Mouse (Mus musculus): ENCODE data around the gene Ccdc63. TPM values are rescaled to one million over a fixed set of nuclear protein-coding genes. Genes with fewer than 3 reads are reported as not detected.

Ccdc63 gene
- polyA plus RNA-seq, 1 experiment from 2014 or later = not detected

DNA sequence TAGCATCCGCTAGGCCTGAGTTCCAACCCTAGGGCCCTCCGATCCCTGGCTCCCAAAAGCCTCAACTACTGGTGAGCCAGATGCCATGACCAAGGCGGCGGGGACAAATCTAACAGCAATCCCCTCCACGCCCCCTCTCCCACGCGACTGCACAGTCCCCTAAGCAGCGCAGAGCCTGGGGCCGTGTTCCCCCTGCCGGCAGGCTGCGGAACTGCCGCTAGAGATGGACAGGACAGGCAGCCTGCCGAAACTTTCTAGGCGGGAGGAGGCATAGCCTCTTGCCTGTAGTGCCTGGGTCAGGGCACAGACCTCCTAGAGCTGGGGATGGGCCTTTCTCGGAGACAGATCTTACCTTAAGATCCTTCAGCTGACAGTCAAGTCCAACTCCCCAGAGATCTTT, 49.6 kb downstream of the Ccdc63 start:
- Histone ChIP-seq H3K4me2 (no peak overlapping the region), H3K4me3 (no peak overlapping the region), H3K36me3 (ENCODE audit: poor library complexity, severe bottlenecking) (no peaks in the 10 kb centered on the region), H3K9ac (no peak overlapping the region), H3K9me3 (replicated peaks) (no peaks in the 10 kb centered on the region), H3K27ac (no peak overlapping the region), H3K27me3 (no peaks in the 10 kb centered on the region), H3K4me1 (peaks cover 8% of the 10 kb centered on the region; the same call in 1 of the 2 replicates)
- WGBS = 16% methylated on average over 15 of the region's 15 CpGs
- peak; percentile 59; the same call in 1 of the 2 replicates for ATAC-seq

DNA sequence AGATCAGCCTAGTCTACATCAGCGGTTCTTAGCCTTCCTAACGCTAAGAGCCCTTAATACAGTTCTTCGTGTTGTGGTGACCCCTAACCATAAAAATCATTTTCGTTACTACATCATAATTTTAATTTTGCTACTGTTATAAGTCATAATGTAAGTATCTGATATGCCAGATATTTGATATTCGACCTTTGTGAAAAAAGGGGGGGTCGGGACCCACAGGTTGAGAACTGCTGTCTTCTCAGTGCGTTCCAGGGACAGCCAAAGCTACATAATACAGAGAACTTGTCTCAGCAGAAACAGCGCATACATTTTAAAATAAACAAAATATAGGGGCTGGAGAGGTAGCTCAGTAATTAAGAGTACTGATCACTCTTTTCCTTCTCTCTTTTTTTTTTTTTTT, 51.0 kb downstream of the Ccdc63 start:
- Histone ChIP-seq H3K9me3 (replicated peaks) (no peaks in the 10 kb centered on the region), H3K4me2 (no peak overlapping the region), H3K9ac (no peak overlapping the region), H3K36me3 (ENCODE audit: poor library complexity, severe bottlenecking) (no peaks in the 10 kb centered on the region), H3K27ac (no peak overlapping the region), H3K4me3 (no peak overlapping the region), H3K27me3 (no peaks in the 10 kb centered on the region), H3K4me1 (peaks cover 13% of the 10 kb centered on the region)
- no peak for ATAC-seq
- WGBS = 81% methylated on average over 8 of the region's 8 CpGs

GRCm38 (mm10) chr5:122088917-122089316, 51.7 kb downstream of the Ccdc63 start:
- Histone ChIP-seq H3K27me3 (no peaks in the 10 kb centered on the region), H3K27ac (no peak overlapping the region), H3K9ac (no peak overlapping the region), H3K36me3 (ENCODE audit: poor library complexity, severe bottlenecking) (no peaks in the 10 kb centered on the region), H3K4me2 (no peak overlapping the region), H3K9me3 (replicated peaks) (no peaks in the 10 kb centered on the region), H3K4me1 (peaks cover 13% of the 10 kb centered on the region), H3K4me3 (no peak overlapping the region)
- WGBS = 1% methylated on average over 5 of the region's 5 CpGs
- peak; percentile 81 for ATAC-seq

GRCm38 (mm10) chr5:122086121-122086520, 54.5 kb downstream of the Ccdc63 start:
- H3K27ac ChIP-seq = no peak overlapping the region
- 55% methylated on average over 3 of the region's 3 CpGs for WGBS

DNA sequence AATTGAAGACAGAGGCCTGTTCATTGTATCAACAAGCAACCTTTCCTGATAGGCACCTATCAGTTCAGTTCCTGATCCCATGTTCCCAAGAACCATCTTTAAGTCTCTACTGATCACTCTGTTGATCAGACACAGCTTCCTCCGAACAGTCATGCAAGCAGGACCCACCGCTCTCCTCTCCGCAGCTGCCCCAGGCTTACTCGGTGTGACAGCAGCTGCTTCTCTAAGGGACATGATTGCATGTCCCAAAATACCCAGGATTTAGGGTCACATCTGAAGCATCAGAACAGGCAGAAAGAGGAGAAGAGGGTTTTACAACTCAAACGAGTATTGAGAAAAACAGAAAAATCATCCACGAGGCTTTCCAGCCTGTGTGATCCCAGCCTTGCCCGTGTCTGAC, 55.3 kb downstream of the Ccdc63 start:
- H3K9ac ChIP-seq = no peak overlapping the region
- 85% methylated on average over 7 of the region's 7 CpGs for WGBS
- no peaks in the 10 kb centered on the region for H3K36me3 ChIP-seq (ENCODE audit: poor library complexity, severe bottlenecking)
- no peak for ATAC-seq
- peaks cover 13% of the 10 kb centered on the region for H3K4me1 ChIP-seq
- H3K4me3 ChIP-seq = no peak overlapping the region
- no peaks in the 10 kb centered on the region for H3K9me3 ChIP-seq (replicated peaks)
- H3K27ac ChIP-seq = no peak overlapping the region
- H3K27me3 ChIP-seq = no peaks in the 10 kb centered on the region
- no peak overlapping the region for H3K4me2 ChIP-seq

More at GRCm38 (mm10) chr5:122086121-122086520, 54.5 kb downstream of the Ccdc63 start:
- Histone ChIP-seq H3K4me2 (no peak overlapping the region), H3K27me3 (no peaks in the 10 kb centered on the region), H3K4me3 (no peak overlapping the region), H3K4me1 (peaks cover 13% of the 10 kb centered on the region), H3K9me3 (replicated peaks) (no peaks in the 10 kb centered on the region), H3K36me3 (ENCODE audit: poor library complexity, severe bottlenecking) (no peaks in the 10 kb centered on the region), H3K9ac (no peak overlapping the region)
- peak; percentile 77 for ATAC-seq

- Histone ChIP-seq H3K27ac (no peak overlapping the region), H3K36me3 (ENCODE audit: poor library complexity, severe bottlenecking) (no peaks in the 10 kb centered on the region), H3K9me3 (replicated peaks) (no peaks in the 10 kb centered on the region), H3K4me1 (peaks cover 13% of the 10 kb centered on the region), H3K27me3 (no peaks in the 10 kb centered on the region), H3K9ac (no peak overlapping the region), H3K4me2 (no peak overlapping the region), H3K4me3 (no peak overlapping the region)
- WGBS = 84% methylated on average over 3 of the region's 3 CpGs
- no peak for ATAC-seq
These were observed 56.2 kb downstream of the Ccdc63 start for GRCm38 (mm10) chr5:122084470-122084869.

GRCm38 (mm10) chr5:122083282-122083681, 57.3 kb downstream of the Ccdc63 start:
- WGBS = 92% methylated on average over 2 of the region's 2 CpGs
- H3K4me2 ChIP-seq = no peak overlapping the region
- no peaks in the 10 kb centered on the region for H3K36me3 ChIP-seq (ENCODE audit: poor library complexity, severe bottlenecking)
- H3K27ac ChIP-seq = no peak overlapping the region
- H3K9me3 ChIP-seq (replicated peaks) = 0 out of 2 replicates have a peak, but pooled peaks cover 4% of the 10 kb centered on the region
- peaks cover 13% of the 10 kb centered on the region for H3K4me1 ChIP-seq
- H3K9ac ChIP-seq = no peak overlapping the region
- H3K4me3 ChIP-seq = no peak overlapping the region
- ATAC-seq = no peak
- H3K27me3 ChIP-seq = no peaks in the 10 kb centered on the region

DNA sequence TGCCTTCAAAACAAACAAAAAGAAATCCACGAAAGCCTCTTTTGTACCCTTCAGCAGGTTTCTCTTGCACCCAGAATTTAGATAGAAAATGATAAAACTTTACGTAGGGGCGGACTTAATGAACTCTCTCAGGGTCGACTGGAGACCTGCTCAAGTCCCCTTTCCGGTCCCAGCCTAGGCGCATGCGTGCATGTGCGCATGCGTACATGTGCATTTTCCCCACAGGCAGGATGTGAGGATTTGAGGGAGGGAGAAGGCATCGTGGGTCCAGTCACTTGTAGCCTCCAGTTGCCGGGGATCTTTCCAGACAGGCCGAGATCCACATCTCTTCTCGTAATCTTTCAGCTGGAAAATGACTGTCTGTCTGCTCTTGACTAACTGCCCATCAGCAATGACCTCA, 59.2 kb downstream of the Ccdc63 start:
- ATAC-seq = no peak
- Histone ChIP-seq H3K27me3 (no peaks in the 10 kb centered on the region), H3K36me3 (ENCODE audit: poor library complexity, severe bottlenecking) (no peaks in the 10 kb centered on the region), H3K4me2 (no peak overlapping the region), H3K4me1 (peaks cover 10% of the 10 kb centered on the region), H3K9me3 (replicated peaks) (0 out of 2 replicates have a peak, but pooled peaks cover 4% of the 10 kb centered on the region), H3K27ac (no peak overlapping the region), H3K4me3 (no peak overlapping the region), H3K9ac (no peak overlapping the region)
- 89% methylated on average over 13 of the region's 13 CpGs for WGBS

GRCm38 (mm10) chr5:122080930-122081329, 59.7 kb downstream of the Ccdc63 start:
- ATAC-seq = peak; percentile 94
- H3K27ac ChIP-seq = peak overlapping the region; percentile 72
- H3K4me1 ChIP-seq = peaks cover 4% of the 10 kb centered on the region
- H3K9ac ChIP-seq = no peak overlapping the region
- no peaks in the 10 kb centered on the region for H3K27me3 ChIP-seq
- H3K4me3 ChIP-seq = no peak overlapping the region
- no peak overlapping the region for H3K4me2 ChIP-seq
- WGBS = 64% methylated on average over 11 of the region's 11 CpGs
- 0 out of 2 replicates have a peak, but pooled peaks cover 4% of the 10 kb centered on the region for H3K9me3 ChIP-seq (replicated peaks)
- H3K36me3 ChIP-seq (ENCODE audit: poor library complexity, severe bottlenecking) = no peaks in the 10 kb centered on the region

DNA sequence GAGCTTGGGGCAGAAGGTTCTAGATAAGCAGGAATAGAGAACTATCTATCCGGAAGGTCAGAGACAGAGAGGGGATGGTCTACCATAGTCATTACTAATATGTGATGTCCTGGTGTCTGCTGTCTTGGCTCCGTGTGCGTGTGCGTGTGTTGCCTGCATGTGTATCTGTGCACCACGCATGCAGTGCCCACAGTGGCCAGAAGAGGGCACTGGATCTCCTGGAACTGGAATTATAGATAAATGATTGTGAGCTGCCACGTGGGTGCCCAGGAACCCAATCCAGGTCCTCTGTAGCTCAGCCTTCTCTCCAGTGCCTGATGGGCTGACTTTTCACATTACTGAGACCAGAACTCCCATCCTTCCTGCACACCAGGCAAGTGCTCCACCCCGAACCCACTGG, 60.8 kb downstream of the Ccdc63 start:
- WGBS = 80% methylated on average over 7 of the region's 7 CpGs
- Histone ChIP-seq H3K27ac (no peak overlapping the region), H3K4me3 (no peak overlapping the region), H3K9ac (no peak overlapping the region), H3K36me3 (ENCODE audit: poor library complexity, severe bottlenecking) (no peaks in the 10 kb centered on the region), H3K27me3 (no peaks in the 10 kb centered on the region), H3K4me2 (no peak overlapping the region), H3K4me1 (no peaks in the 10 kb centered on the region), H3K9me3 (replicated peaks) (0 out of 2 replicates have a peak, but pooled peaks cover 4% of the 10 kb centered on the region)
- ATAC-seq = no peak

DNA sequence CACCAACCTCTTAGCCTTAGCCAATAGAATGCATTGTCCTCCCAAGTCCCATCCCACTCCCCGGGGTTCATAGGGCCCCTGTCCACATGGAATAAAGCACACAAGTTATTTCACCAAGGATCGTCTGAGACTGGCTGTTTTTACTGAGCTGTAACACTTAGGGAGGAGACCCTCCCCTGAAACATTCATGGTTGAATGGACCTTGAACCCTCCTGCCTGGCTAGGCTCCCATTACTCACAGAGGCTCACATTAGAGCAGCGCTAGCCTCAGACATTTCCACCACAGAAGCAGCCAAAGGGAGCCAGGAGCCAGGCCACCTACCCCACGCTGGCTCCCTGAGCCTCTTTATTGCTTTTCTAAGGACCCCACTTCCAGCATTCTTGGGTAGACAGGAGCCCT, 63.4 kb downstream of the Ccdc63 start:
- Histone ChIP-seq H3K9me3 (replicated peaks) (0 out of 2 replicates have a peak, but pooled peaks cover 4% of the 10 kb centered on the region), H3K4me1 (no peaks in the 10 kb centered on the region), H3K4me3 (no peak overlapping the region), H3K36me3 (ENCODE audit: poor library complexity, severe bottlenecking) (no peaks in the 10 kb centered on the region), H3K9ac (no peak overlapping the region), H3K4me2 (no peak overlapping the region), H3K27me3 (no peaks in the 10 kb centered on the region), H3K27ac (no peak overlapping the region)
- ATAC-seq = no peak
- 74% methylated on average over 4 of the region's 4 CpGs for WGBS

DNA sequence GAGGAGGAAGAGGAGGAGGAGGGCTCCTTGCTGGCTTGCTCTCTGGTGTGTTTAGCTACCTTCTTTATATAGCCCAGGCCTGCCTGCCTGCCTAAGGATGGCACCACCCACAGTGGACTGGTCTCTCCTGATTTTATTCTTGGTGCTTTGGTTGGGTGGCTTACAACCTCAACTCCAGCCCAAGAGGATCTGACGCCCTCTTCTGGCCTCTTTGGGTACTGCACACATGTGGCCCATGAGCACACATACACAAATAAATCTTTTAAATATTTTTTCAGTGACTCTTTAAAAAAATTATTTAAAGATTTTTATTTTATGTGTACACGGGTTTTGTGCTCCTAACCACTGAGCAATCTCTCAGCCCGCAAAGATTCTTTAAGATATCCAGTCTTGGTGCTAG, 64.9 kb downstream of the Ccdc63 start:
- no peak overlapping the region for H3K27ac ChIP-seq
- 55% methylated on average over 3 of the region's 3 CpGs for WGBS
- H3K4me1 ChIP-seq = no peaks in the 10 kb centered on the region
- no peak overlapping the region for H3K4me3 ChIP-seq
- H3K36me3 ChIP-seq (ENCODE audit: poor library complexity, severe bottlenecking) = no peaks in the 10 kb centered on the region
- H3K9me3 ChIP-seq (replicated peaks) = 0 out of 2 replicates have a peak, but pooled peaks cover 4% of the 10 kb centered on the region
- H3K27me3 ChIP-seq = no peaks in the 10 kb centered on the region
- no peak for ATAC-seq
- H3K4me2 ChIP-seq = no peak overlapping the region
- H3K9ac ChIP-seq = no peak overlapping the region

DNA sequence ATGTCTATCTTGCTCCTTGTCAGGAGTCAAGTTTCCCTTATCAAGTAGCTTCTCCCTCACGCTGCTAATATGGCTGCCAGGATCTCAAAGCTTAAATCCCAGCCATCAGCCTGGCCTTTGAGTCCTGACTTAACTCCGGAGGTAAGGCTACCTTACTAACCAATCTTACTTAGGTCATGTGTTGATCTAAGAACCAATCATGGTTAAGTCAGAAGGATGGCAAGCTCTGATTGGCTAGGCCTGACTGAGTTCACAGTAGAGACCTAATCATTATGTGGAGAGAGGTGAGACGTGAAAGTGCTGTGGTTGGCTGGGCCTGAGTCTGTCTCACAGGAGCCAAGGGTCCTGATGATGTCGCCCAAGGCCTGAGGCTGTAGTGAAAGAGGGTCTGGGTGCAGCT, 68.6 kb downstream of the Ccdc63 start:
- H3K27ac ChIP-seq = no peak overlapping the region
- ATAC-seq = no peak
- H3K36me3 ChIP-seq (ENCODE audit: poor library complexity, severe bottlenecking) = no peaks in the 10 kb centered on the region
- no peak overlapping the region for H3K9ac ChIP-seq
- H3K4me3 ChIP-seq = no peak overlapping the region
- no peaks in the 10 kb centered on the region for H3K27me3 ChIP-seq
- H3K9me3 ChIP-seq (replicated peaks) = no peaks in the 10 kb centered on the region
- no peaks in the 10 kb centered on the region for H3K4me1 ChIP-seq
- WGBS = 80% methylated on average over 4 of the region's 4 CpGs
- no peak overlapping the region for H3K4me2 ChIP-seq

Measured in forebrain, embryonic 13.5 days (tissue).